Mouse (Mus musculus): ENCODE results near the gene Trmt11. TPM values are rescaled to one million over a fixed set of nuclear protein-coding genes. Genes with fewer than 3 reads are reported as not detected.

Gene Trmt11
- polyA plus RNA-seq, 1 experiment from 2014 or later, result 23.9 TPM

Other genes starting within 250 kb of the Trmt11 start
- 19.1 and 21.5 TPM in 2 replicates for gene Hint3, start 28.9 kb upstream of the Trmt11 start, polyA plus RNA-seq (2015; fragmentation: Nextera tagmentation; extraction: Ambion mirVana)
- 12.6 and 13.1 TPM in 2 replicates for gene Ncoa7, start 202.6 kb upstream of the Trmt11 start, polyA plus RNA-seq (2015; fragmentation: Nextera tagmentation; extraction: Ambion mirVana)
- 7.3 and 7.7 TPM in 2 replicates for gene Hey2, start 242.1 kb upstream of the Trmt11 start, polyA plus RNA-seq (2015; fragmentation: Nextera tagmentation; extraction: Ambion mirVana)

All from hindbrain, embryonic 13.5 days (tissue).